Mouse (Mus musculus) large intestine, adult 2 months (tissue): ENCODE measurements around the gene Ahdc1. TPM values are rescaled to one million over a fixed set of nuclear protein-coding genes. Genes with fewer than 3 reads are reported as not detected.

Experiments
- DNase-seq: peaks from one replicate; pipeline ENCODE4 v3.0.0-alpha.2; 2012; ENCODE audit warnings: low read depth, low spot score
- WGBS: fragments of 180-500 bp; shearing (Covaris S2); methylation state at CpG from one replicate; pipeline ENCODE4 v1.1.7; 2018; 5-methylcytosine and 5-hydroxymethylcytosine counted together
- polyA plus RNA-seq: library from polyadenylated mRNA; depleted of rRNA; stranded (reverse); fragments of >200 nt; gene quantifications from 2 replicates; pipeline ENCODE4 v1.2.3, GENCODE M21; 2012

Gene Ahdc1
- polyA plus RNA-seq, 1 experiment = 9.5 TPM

DNA sequence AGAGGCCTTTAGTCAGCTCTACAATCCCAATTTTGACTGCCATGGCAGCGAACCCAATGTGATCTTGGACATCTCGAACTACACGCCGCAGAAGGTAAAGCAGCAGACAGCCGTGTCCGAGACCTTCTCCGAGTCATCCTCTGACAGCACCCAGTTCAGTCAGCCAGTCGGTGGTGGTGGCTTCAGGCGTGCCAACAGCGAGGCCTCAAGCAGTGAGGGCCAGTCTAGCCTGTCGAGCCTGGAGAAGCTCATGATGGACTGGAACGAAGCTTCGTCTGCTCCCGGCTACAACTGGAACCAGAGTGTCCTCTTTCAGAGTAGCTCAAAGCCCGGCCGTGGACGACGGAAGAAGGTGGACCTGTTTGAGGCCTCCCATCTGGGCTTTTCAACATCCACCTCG is 53.7 kb downstream of the Ahdc1 start:
- WGBS = 92% methylated on average over 19 of the region's 19 CpGs
- no peak for DNase-seq

GRCm38 (mm10) chr4:133065894-133066386 is 54.9 kb downstream of the Ahdc1 start:
- WGBS = 93% methylated on average over 14 of the region's 14 CpGs
- no peak for DNase-seq

DNA sequence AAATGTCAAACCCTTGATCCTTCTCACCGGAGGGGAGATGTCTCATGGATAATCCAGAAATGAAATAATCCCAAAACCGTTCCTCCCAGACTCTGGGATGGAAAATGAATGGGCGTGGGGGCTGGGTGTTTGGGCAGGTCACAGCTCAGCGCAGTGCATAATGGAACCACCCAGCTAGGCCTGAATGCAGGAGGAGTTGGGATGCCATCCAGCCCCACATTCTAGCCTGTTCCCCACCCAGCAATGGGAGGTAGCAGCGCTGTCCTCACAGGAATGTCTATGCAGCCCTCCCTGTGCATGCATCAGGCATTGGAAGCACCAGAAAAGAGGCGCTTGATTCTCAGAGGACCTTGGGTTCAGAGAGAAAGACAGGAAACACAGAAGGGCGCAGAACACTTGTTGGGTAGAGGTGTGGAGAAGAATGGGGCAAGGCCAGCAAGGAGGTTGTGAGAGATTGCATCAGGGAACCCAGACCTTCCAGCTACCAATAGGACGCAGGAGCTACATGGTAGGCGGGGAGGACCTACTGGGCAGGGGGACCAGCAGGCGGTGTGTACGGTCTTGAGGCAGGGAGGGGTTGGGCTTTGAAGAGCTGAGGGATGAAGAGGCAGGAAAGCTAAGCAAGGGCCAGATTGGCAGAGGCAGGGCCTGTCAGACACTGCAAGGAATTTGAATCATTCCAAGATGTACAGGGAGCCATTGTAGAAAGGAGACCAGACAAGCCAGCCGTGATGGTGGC is 57.5 kb downstream of the Ahdc1 start:
- 86% methylated on average over 12 of the region's 12 CpGs for WGBS
- no peak for DNase-seq

- 92% methylated on average over 3 of the region's 3 CpGs for WGBS
- no peak for DNase-seq
Observed at GRCm38 (mm10) chr4:133070388-133070787, 59.3 kb downstream of the Ahdc1 start.

GRCm38 (mm10) chr4:133070821-133071372 is 59.8 kb downstream of the Ahdc1 start:
- WGBS = 85% methylated on average over 5 of the region's 5 CpGs
- no peak for DNase-seq

GRCm38 (mm10) chr4:133073192-133073591 is 62.1 kb downstream of the Ahdc1 start:
- 63% methylated on average over 8 of the region's 8 CpGs for WGBS

GRCm38 (mm10) chr4:133074070-133074819 is 63.2 kb downstream of the Ahdc1 start:
- DNase-seq = no peak
- WGBS = 66% methylated on average over 9 of the region's 9 CpGs

More at GRCm38 (mm10) chr4:133073192-133073591, 62.1 kb downstream of the Ahdc1 start:
- DNase-seq = no peak

GRCm38 (mm10) chr4:133074894-133075572 is 64.0 kb downstream of the Ahdc1 start:
- DNase-seq = no peak
- WGBS = 86% methylated on average over 8 of the region's 8 CpGs

DNA sequence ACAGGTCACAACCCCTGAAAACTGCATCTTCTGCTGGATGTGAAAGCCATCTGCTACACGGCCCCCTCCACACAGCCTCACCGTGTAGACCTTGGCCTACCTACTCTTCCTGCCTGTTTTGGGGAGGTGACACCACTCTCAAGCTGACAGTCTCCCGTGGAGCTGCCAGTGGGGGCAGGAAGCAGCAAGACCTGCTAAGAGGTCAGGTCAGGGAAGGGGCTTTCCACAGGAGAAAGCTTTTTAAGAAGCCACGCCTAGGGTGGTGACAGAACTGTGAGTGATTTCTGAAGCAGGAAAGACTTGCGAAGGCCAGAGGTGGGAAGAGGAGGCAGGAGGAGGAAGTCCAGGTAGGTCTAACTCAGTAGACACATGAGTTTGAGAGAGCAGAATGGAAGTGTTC is 67.9 kb downstream of the Ahdc1 start:
- no peak for DNase-seq
- 26% methylated on average over 5 of the region's 5 CpGs for WGBS

- DNase-seq = no peak
- WGBS = 38% methylated on average over 7 of the region's 7 CpGs
Observed at GRCm38 (mm10) chr4:133079416-133080113, 68.5 kb downstream of the Ahdc1 start.

DNA sequence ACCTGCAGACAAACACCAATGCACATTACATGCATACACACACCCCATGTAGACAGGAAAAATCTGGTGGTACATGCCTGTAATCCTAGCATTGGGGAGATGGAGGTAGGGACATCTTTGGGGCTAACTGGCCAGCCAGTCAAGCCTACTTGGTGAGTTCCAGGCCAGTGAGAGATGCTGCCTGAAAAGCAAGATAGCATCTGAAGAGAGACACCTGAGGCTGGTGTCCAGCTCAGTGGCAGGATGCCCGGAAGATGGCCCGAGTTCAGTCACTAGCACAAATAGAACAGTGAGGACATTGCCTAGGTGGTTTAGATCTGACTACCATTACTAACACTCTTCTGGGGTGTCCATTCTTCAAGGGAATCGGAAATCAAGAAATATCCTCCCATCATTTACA is 69.8 kb downstream of the Ahdc1 start:
- 92% methylated on average over 3 of the region's 3 CpGs for WGBS
- DNase-seq = no peak

- 74% methylated on average over 6 of the region's 6 CpGs for WGBS
- no peak for DNase-seq
Observed at GRCm38 (mm10) chr4:133082216-133082773, 71.2 kb downstream of the Ahdc1 start.

DNA sequence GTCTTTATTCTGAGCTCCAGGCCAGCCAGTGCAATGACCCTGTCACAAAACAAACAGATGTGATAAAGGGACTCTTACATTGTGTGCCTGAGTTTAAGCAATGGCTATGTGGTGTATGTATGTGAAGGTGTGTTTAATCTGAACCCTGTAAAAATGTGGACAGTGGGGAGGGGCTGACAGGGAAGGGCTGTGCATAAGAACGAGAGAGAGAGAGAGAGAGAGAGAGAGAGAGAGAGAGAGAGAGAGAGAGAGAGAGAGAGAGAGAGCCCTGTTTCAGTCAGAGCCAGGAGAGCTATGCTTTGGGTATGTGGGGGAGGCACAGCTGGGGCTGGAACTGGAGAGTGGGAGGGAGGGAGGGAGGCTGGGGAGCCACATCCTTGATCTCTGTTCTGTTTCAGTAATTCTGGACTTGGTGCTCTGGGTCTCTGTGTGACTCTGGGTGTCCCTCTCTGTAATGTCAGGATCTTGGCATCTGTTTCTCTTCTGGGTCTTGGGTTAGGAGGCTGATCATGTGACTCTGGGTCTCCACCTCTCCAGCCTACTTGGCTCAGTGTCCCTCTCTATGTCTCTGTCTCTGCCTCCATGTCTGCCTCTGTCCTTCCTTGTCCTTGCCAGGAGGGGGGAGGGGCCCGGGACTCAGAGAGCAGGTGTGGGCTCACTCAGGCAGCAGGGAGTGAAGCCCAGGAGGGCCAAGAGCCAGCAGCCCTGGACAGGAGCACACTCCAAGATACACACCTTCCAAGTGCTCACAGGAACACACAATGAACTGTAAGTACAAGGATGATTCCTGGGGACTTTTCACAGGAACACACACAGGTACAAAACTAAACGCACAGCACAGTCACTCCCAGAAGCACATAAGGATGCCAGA is 73.2 kb downstream of the Ahdc1 start:
- 4% methylated on average over 3 of the region's 3 CpGs for WGBS
- no peak for DNase-seq

- no peak for DNase-seq
- WGBS = 4% methylated on average over 49 of the region's 53 CpGs
Observed at GRCm38 (mm10) chr4:133085011-133085782, 74.1 kb downstream of the Ahdc1 start.

DNA sequence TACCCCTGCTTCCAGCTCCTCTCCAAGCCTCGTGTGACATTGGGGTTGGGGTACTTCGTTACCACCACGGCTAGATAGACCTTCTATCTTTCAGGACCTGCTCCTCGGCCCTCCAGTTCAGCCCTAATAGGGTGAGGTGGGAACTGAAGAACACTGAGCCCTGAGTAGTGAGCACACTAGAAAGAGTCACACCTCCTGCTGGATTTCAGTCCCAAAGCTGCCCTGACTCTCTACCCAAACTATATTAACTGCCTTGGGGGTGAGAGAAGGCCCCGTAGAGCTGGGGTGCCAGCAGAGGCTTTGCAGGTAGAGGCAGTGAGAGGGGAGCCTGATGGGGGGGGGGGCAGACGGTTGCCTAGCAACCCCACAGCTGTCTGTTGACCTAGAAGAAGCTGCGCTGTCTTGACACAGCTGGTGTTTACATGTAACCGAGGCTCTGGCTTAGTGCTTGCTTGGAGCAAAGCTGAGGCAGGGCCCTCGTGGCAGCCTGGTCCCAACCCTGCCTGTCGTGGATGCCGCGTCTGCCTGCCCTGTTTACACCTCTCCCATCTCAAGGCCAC is 74.8 kb downstream of the Ahdc1 start:
- no peak for DNase-seq
- WGBS = 28% methylated on average over 12 of the region's 12 CpGs

- no peak for DNase-seq
- WGBS = 88% methylated on average over 6 of the region's 6 CpGs
Observed at GRCm38 (mm10) chr4:133087177-133087714, 76.2 kb downstream of the Ahdc1 start.

DNA sequence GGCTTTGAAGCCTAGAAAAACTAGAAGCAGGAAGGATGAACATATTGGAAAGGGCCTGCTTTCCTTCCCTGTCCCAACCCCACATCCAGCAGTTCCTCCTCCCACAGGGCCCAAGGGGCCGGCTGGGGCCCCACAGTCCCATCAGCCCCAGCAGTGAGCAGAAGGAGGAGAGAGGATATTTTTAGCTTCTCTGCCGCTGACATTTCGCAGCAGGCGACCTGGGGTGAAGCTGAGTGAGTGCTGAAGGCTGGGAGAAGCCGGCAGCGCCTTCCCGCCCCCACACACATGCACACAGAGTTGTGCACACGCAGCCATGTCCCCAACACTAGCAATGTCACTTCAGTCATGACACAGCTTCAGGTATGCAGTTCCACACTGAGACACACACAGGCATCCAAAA is 76.8 kb downstream of the Ahdc1 start:
- no peak for DNase-seq
- 66% methylated on average over 8 of the region's 8 CpGs for WGBS
